Mouse (Mus musculus): Measurements from ENCODE around the gene Sox5. TPM values are rescaled to one million over a fixed set of nuclear protein-coding genes. Genes with fewer than 3 reads are reported as not detected.

The Sox5 gene
- polyA plus RNA-seq, 1 experiment from 2014 or later, result 34.3 TPM

DNA sequence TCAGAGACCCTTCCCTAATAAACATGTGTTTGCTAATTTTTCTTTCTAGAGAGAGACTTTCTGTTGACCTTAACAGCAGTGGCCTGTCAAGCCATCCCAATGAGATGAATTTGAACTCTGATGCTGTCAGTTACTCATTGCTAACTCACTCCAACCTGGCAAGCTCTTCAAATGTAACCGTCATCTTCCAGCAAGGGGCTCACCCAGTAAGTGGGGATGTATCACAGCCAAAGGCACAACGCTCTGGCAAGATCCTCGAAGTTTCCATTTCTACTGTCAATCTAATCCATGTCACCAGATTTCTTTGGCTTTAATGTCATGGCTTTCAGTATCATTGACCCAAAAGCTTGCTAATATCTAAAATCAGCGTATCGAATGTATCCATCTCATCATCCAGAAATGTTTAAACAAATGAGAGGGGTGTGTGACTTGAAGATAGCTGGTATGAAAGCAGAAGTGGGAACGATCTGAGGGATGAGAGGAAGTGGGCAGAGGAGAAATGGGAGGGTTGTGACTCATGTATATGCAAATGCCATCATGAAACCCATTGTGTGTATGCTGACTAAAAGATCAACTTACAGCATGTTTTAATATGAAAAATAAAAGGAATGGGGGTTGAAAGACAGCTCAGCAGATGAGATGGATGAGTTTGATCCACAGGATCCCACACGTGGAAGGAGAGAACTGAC is 88.4 kb downstream of the Sox5 start:
- Histone ChIP-seq H3K27ac (ENCODE audit: low read depth, low read length) (no peak overlapping the region), H3K9ac (ENCODE audit: low read length) (no peak overlapping the region), H3K27me3 (ENCODE audit: control insufficient read depth, insufficient read depth, low read length) (no peaks in the 10 kb centered on the region), H3K4me3 (ENCODE audit: low read depth, low read length) (no peak overlapping the region), H3K4me2 (ENCODE audit: low read depth) (no peak overlapping the region), H3K36me3 (ENCODE audit: control insufficient read depth, insufficient read depth, low read length) (no peaks in the 10 kb centered on the region), H3K9me3 (ENCODE audit: control insufficient read depth, low read length) (no peaks in the 10 kb centered on the region), H3K4me1 (ENCODE audit: control insufficient read depth, insufficient read depth, low read length) (no peaks in the 10 kb centered on the region)
- no peak for DNase-seq (ENCODE audit: low spot score)
- no peak for ATAC-seq (ENCODE audit: insufficient read depth, low FRiP score, low TSS enrichment)
- 92% methylated on average over 7 of the region's 7 CpGs for WGBS

DNA sequence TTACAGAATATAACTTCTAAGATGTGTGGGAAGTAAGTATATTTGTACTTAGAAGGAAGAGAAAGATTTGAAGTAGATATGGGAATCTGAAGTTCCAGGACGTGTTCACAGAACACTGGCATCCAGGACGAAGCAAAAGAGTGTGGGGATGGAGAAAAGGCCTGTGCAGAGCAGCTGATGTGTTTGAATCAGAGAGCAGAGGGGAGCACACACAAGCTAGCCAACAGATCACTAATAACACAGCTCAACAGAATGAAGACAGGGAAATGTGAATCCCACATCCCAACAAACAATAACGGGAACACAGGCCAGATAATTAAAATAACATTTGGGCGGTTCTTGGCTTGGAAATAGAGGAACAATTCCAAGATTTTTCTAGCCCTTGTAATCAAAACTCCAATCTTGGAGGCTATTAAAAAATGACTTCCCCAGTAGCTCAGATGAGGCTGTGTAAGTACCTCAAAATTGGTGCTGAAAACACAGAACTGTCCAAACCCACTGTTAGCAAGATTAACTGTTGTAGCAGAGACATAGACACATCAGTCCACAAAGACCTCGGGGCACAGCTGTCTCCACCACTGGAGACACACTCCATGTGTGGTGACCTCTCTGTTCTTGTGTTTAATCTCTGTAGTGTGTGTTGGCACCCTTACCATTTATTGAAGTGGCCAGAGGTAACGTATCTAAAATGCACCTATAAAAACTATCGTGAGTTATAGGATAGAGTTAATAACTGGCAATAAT is 90.3 kb downstream of the Sox5 start:
- no peaks in the 10 kb centered on the region for H3K4me1 ChIP-seq (ENCODE audit: control insufficient read depth, insufficient read depth, low read length)
- no peaks in the 10 kb centered on the region for H3K9me3 ChIP-seq (ENCODE audit: control insufficient read depth, low read length)
- H3K4me2 ChIP-seq (ENCODE audit: low read depth), result no peak overlapping the region
- no peaks in the 10 kb centered on the region for H3K27me3 ChIP-seq (ENCODE audit: control insufficient read depth, insufficient read depth, low read length)
- H3K27ac ChIP-seq (ENCODE audit: low read depth, low read length), result no peak overlapping the region
- WGBS, result 87% methylated on average over 7 of the region's 7 CpGs
- H3K36me3 ChIP-seq (ENCODE audit: control insufficient read depth, insufficient read depth, low read length), result no peaks in the 10 kb centered on the region
- ATAC-seq (ENCODE audit: insufficient read depth, low FRiP score, low TSS enrichment), result no peak
- H3K4me3 ChIP-seq (ENCODE audit: low read depth, low read length), result no peak overlapping the region
- DNase-seq (ENCODE audit: low spot score), result no peak
- H3K9ac ChIP-seq (ENCODE audit: low read length), result no peak overlapping the region

- Histone ChIP-seq H3K4me2 (ENCODE audit: low read depth) (no peak overlapping the region), H3K4me3 (ENCODE audit: low read depth, low read length) (no peak overlapping the region), H3K9me3 (ENCODE audit: control insufficient read depth, low read length) (no peaks in the 10 kb centered on the region), H3K36me3 (ENCODE audit: control insufficient read depth, insufficient read depth, low read length) (no peaks in the 10 kb centered on the region), H3K27ac (ENCODE audit: low read depth, low read length) (no peak overlapping the region), H3K27me3 (ENCODE audit: control insufficient read depth, insufficient read depth, low read length) (no peaks in the 10 kb centered on the region), H3K4me1 (ENCODE audit: control insufficient read depth, insufficient read depth, low read length) (no peaks in the 10 kb centered on the region), H3K9ac (ENCODE audit: low read length) (no peak overlapping the region)
- no peak for DNase-seq (ENCODE audit: low spot score)
- no peak for ATAC-seq (ENCODE audit: insufficient read depth, low FRiP score, low TSS enrichment)
- WGBS, result 87% methylated on average over 3 of the region's 3 CpGs
These were observed 92.7 kb downstream of the Sox5 start for GRCm38 (mm10) chr6:144689076-144689475.

DNA sequence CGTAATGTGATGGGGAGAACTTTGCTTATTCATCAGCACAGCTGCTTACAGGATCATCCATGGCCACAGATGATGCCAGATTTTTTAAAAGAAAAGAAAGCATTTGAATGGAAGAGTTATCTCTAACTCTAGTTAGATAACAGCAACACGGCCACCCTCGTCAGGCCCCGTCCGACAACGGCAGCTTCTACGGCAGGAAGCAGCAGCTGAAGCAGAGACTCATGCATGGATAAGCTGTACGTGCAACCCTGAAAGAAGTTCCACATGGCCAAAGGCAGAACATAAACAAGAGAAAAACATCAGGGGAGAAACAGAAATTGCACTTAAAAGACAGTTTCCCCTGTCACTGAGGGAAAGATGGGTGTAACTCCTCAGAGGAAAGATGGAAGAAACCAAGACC is 94.1 kb downstream of the Sox5 start:
- Histone ChIP-seq H3K27me3 (ENCODE audit: control insufficient read depth, insufficient read depth, low read length) (no peaks in the 10 kb centered on the region), H3K4me3 (ENCODE audit: low read depth, low read length) (no peak overlapping the region), H3K4me2 (ENCODE audit: low read depth) (no peak overlapping the region), H3K9ac (ENCODE audit: low read length) (no peak overlapping the region), H3K9me3 (ENCODE audit: control insufficient read depth, low read length) (no peaks in the 10 kb centered on the region), H3K27ac (ENCODE audit: low read depth, low read length) (no peak overlapping the region), H3K4me1 (ENCODE audit: control insufficient read depth, insufficient read depth, low read length) (no peaks in the 10 kb centered on the region), H3K36me3 (ENCODE audit: control insufficient read depth, insufficient read depth, low read length) (no peaks in the 10 kb centered on the region)
- WGBS, result 74% methylated on average over 8 of the region's 8 CpGs
- DNase-seq (ENCODE audit: low spot score), result no peak
- ATAC-seq (ENCODE audit: insufficient read depth, low FRiP score, low TSS enrichment), result no peak

DNA sequence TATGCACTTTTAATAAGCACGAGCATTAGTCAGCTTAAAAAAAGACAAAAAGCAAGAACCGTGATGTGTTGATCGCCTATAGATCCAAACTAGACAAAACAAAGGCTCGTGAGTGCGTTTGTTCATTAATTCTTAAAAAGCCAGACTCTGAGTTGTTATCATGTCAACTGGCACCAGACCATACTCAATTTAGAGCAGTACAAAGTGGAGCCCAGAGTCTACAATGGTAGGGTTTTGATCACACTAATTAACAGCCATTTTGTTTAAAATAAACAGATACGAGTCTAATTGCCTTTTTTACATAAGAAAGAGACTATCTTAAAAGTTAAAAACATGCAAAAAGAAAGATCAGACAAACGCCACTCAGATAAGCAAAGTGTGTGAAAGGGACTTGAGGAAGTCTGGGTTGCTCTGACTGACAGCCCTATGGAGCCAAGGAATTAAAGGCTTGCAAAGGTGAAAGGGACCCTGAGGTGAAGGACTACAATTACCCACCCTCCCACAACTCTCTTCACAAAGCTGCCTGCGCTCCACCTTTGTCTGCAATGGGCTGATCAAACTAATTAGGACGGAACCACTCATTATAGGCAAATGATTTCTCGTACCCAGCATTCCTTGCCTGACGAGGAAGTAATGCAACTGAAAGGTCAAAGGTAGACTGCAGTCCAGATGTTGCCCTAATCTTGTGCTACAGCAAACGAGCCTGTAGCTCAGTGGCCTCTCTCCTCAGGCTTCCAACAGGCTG is 100.6 kb downstream of the Sox5 start:
- no peak overlapping the region for H3K4me2 ChIP-seq (ENCODE audit: low read depth)
- H3K4me3 ChIP-seq (ENCODE audit: low read depth, low read length), result no peak overlapping the region
- no peaks in the 10 kb centered on the region for H3K4me1 ChIP-seq (ENCODE audit: control insufficient read depth, insufficient read depth, low read length)
- DNase-seq (ENCODE audit: low spot score), result no peak
- ATAC-seq (ENCODE audit: insufficient read depth, low FRiP score, low TSS enrichment), result no peak
- no peaks in the 10 kb centered on the region for H3K9me3 ChIP-seq (ENCODE audit: control insufficient read depth, low read length)
- 69% methylated on average over 12 of the region's 12 CpGs for WGBS
- no peak overlapping the region for H3K27ac ChIP-seq (ENCODE audit: low read depth, low read length)
- H3K9ac ChIP-seq (ENCODE audit: low read length), result no peak overlapping the region
- H3K36me3 ChIP-seq (ENCODE audit: control insufficient read depth, insufficient read depth, low read length), result no peaks in the 10 kb centered on the region
- H3K27me3 ChIP-seq (ENCODE audit: control insufficient read depth, insufficient read depth, low read length), result no peaks in the 10 kb centered on the region

DNA sequence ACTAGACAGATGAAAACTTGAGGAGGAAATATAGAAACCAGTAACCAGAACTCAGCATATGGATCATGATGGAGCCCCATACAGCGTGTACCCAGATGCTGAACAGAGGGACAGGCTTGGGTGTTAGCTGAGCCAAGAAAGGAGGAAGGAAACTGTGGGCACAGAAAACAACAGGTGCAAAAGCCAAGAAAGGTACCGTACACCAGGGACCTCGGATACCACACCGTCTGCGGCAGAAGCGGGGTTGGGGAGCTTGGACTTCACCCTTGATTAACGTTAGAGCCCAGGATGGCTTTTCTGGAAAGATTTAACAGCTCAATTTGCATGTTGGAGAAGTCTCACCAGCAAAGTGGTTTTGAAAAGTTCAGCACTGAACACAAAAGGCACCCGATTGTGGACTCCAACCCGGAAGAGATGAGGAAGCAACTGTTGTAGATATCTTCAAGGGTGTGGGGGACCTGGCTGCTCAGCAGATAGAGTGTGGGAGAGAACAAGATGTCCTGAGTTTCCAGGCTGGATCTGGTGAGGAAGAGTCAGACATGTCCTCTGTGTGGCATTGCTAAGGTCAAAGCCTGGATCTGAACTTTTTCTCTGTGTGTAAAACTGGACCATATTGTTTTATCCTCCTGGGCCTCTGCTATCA is 104.2 kb downstream of the Sox5 start:
- ATAC-seq (ENCODE audit: insufficient read depth, low FRiP score, low TSS enrichment) (no peak), DNase-seq (ENCODE audit: low spot score) (no peak)
- Histone ChIP-seq H3K9me3 (ENCODE audit: control insufficient read depth, low read length) (no peaks in the 10 kb centered on the region), H3K4me3 (ENCODE audit: low read depth, low read length) (no peak overlapping the region), H3K4me2 (ENCODE audit: low read depth) (no peak overlapping the region), H3K9ac (ENCODE audit: low read length) (no peak overlapping the region), H3K27me3 (ENCODE audit: control insufficient read depth, insufficient read depth, low read length) (no peaks in the 10 kb centered on the region), H3K36me3 (ENCODE audit: control insufficient read depth, insufficient read depth, low read length) (no peaks in the 10 kb centered on the region), H3K27ac (ENCODE audit: low read depth, low read length) (no peak overlapping the region), H3K4me1 (ENCODE audit: control insufficient read depth, insufficient read depth, low read length) (no peaks in the 10 kb centered on the region)
- WGBS, result 90% methylated on average over 9 of the region's 9 CpGs

DNA sequence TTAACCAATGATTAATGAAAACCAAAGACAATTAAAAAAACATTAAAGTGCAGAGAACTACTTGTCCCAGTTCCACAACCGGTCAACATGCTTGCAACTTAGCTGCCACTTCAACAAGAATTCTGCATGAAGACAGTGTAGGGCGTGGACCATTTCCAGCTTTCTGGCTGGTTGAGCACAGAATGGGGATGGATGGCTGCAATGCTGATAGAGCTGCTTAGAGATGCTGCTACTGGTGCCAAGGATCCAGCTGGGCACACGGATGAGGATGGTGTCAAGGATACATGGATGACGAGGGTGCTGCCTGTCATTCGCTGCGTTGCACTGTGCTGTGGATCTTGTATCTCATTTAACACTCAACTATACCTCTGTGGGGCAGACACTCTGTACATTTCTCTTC is 106.7 kb downstream of the Sox5 start:
- H3K36me3 ChIP-seq (ENCODE audit: control insufficient read depth, insufficient read depth, low read length), result no peaks in the 10 kb centered on the region
- no peak overlapping the region for H3K27ac ChIP-seq (ENCODE audit: low read depth, low read length)
- no peak overlapping the region for H3K4me2 ChIP-seq (ENCODE audit: low read depth)
- H3K9me3 ChIP-seq (ENCODE audit: control insufficient read depth, low read length), result no peaks in the 10 kb centered on the region
- H3K4me3 ChIP-seq (ENCODE audit: low read depth, low read length), result no peak overlapping the region
- H3K9ac ChIP-seq (ENCODE audit: low read length), result no peak overlapping the region
- no peak for DNase-seq (ENCODE audit: low spot score)
- ATAC-seq (ENCODE audit: insufficient read depth, low FRiP score, low TSS enrichment), result no peak
- no peaks in the 10 kb centered on the region for H3K4me1 ChIP-seq (ENCODE audit: control insufficient read depth, insufficient read depth, low read length)
- 91% methylated on average over 6 of the region's 6 CpGs for WGBS
- no peaks in the 10 kb centered on the region for H3K27me3 ChIP-seq (ENCODE audit: control insufficient read depth, insufficient read depth, low read length)

DNA sequence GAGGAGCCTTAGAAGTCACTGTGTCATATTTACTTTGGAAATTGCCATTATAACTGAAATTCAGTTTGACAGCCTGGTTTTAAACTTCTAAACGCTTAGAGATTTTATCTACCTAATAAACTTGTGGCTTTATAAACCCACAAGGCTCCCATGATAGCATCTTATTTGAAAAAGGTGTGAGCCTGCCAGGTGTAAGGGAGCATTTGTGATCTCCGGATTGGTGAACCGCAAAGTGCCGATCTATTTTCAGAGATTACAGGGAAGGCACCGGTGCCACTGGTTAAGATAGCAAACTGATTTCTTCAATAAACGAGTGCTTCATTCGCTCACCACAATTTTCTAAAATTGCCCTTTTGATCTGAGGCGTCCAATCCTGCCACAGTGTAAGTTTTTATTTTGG is 107.9 kb downstream of the Sox5 start:
- ATAC-seq (ENCODE audit: insufficient read depth, low FRiP score, low TSS enrichment) (no peak), DNase-seq (ENCODE audit: low spot score) (no peak)
- Histone ChIP-seq H3K27me3 (ENCODE audit: control insufficient read depth, insufficient read depth, low read length) (no peaks in the 10 kb centered on the region), H3K9me3 (ENCODE audit: control insufficient read depth, low read length) (no peaks in the 10 kb centered on the region), H3K27ac (ENCODE audit: low read depth, low read length) (no peak overlapping the region), H3K9ac (ENCODE audit: low read length) (no peak overlapping the region), H3K36me3 (ENCODE audit: control insufficient read depth, insufficient read depth, low read length) (no peaks in the 10 kb centered on the region), H3K4me1 (ENCODE audit: control insufficient read depth, insufficient read depth, low read length) (no peaks in the 10 kb centered on the region), H3K4me2 (ENCODE audit: low read depth) (no peak overlapping the region), H3K4me3 (ENCODE audit: low read depth, low read length) (no peak overlapping the region)
- 93% methylated on average over 8 of the region's 8 CpGs for WGBS
